Mouse (Mus musculus): ENCODE results near the gene Cacng6. TPM values are rescaled to one million over a fixed set of nuclear protein-coding genes. Genes with fewer than 3 reads are reported as not detected.

Cacng6 gene
- total RNA-seq (2023), result not detected in 4 replicates

DNA sequence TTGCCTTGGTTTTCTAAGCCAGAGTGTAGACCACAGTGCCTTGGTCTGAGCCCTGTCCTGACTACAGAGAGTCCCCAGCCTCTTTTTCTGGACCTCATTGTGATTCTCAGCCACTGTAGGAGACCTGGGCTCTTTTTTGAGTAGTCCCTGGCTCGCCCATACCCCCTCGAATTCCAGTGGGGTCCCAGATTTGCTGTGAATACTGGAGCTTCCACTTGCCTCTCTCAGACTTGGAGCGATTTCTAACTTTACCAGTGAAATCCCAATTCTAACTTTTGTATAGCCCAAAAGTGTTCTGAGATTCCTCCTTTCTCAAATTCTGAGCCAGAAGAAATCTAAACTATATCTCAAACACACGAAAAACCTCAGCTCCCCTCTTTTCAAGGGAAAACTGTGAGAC is at the start of gene Cacng6:
Gene Cacng6, plus strand, starts transcription at position 301 of the 400 bp plus-strand sequence.

GRCm38 (mm10) chr7:3390413-3391080 is 33.4 kb upstream of the Cacng6 start, which contains the start of gene Cacng8:
TSS of gene Cacng8 (plus strand) at chr7:3390683.

Other genes starting within 250 kb of the Cacng6 start
- not detected in 4 replicates for gene Nlrp12, start 174.5 kb upstream of the Cacng6 start, total RNA-seq (2023)
- gene Myadm, start 135.1 kb upstream of the Cacng6 start, total RNA-seq (2023), result 85.6 to 100 TPM (median 89.8 TPM) in 4 replicates
- 9.6 to 16.6 TPM (median 12.3 TPM) in 4 replicates for gene Prkcg, start 135.0 kb upstream of the Cacng6 start, total RNA-seq (2023)
- not detected in 4 replicates for gene Cacng7, start 91.2 kb upstream of the Cacng6 start, total RNA-seq (2023)
- not detected in 4 replicates for gene Cacng8, start 33.5 kb upstream of the Cacng6 start, total RNA-seq (2023)
- not detected in 4 replicates for gene Tarm1, start 78.4 kb downstream of the Cacng6 start, total RNA-seq (2023)
- gene Oscar, start 192.0 kb downstream of the Cacng6 start, total RNA-seq (2023), result not detected in 4 replicates
- 289 to 309 TPM (median 297 TPM) in 4 replicates for gene Ndufa3, start 193.2 kb downstream of the Cacng6 start, total RNA-seq (2023)
- 15.3 to 24.5 TPM (median 22.4 TPM) in 4 replicates for gene Tfpt, start 205.7 kb downstream of the Cacng6 start, total RNA-seq (2023)
- 66.4 to 73.4 TPM (median 68.2 TPM) in 4 replicates for gene Prpf31, start 205.8 kb downstream of the Cacng6 start, total RNA-seq (2023)
- gene Cnot3, start 221.1 kb downstream of the Cacng6 start, total RNA-seq (2023), result 110 to 131 TPM (median 116 TPM) in 4 replicates
- gene Leng1, start 241.6 kb downstream of the Cacng6 start, total RNA-seq (2023), result 9.0 to 9.6 TPM (median 9.2 TPM) in 4 replicates